Mouse (Mus musculus): ENCODE measurements around the gene Phactr1. TPM values are rescaled to one million over a fixed set of nuclear protein-coding genes. Genes with fewer than 3 reads are reported as not detected.
A peak's percentile ranks its signal among the peaks of the same experiment; 100 is the strongest.

Gene Phactr1
- total RNA-seq, 2 experiments from 2014 or later: 0.04 TPM; not detected in 1

DNA sequence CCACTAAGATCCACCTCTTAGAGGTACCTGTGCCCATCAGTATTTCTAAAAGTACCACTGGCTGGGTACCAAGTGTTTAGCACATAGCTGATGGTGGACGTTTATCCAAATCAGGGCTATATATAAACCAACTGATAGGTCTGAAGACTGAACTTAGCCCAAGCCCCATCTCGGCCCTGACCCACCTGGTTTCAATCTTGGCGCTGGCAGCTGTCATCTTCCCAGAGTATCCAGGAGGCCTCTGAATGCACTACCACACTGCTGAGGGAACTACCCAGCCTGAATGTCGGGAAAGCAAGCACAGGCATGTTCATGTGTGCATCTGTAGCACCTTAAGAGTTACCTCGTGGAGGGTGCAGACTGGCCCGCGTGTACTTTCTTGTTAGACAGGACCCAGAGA is 422.5 kb downstream of the Phactr1 start:
- no peak for ATAC-seq (ENCODE audit: poor library complexity, severe bottlenecking)

DNA sequence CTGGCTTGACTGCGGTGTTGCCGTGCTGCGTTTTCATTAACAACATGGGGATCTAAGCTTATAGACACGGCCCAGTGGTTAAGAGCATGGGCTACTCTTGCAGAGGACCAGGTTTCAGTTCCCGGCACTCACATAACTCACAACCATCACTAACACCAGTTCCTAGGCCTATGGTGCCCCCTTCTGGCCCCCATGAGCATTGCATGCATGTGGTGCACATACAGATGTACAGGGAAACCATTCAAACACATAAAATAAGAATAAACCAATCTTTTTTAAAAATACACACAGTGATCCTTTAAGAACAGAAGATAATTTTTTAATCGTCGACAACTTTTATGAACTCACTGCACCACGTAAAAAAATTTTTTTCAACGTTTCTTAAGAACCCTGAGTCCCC is 424.1 kb downstream of the Phactr1 start:
- no peak for ATAC-seq (ENCODE audit: poor library complexity, severe bottlenecking)

DNA sequence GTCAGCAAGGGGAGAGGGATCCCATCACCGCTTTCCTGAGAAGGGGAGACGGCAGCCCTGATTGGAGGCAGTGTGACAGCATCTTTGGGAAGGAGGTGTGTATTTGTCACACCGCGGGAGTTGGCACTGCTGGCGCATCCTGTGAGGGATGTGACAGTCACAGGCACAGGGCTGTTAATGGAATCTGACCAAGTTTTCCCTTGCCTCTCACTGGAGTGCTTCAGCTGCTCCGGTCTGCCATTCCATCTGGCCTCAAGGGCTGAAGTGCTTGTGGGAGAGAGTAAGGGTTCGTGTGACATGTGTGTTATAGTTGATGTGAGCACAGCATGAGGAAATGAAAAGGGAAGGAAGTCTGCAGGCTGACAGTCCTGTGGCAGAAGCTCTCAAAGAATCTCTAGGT is 431.9 kb downstream of the Phactr1 start:
- 0 out of 2 replicates have a peak, but pooled peaks have one; percentile 38 for ATAC-seq (ENCODE audit: poor library complexity, severe bottlenecking)

DNA sequence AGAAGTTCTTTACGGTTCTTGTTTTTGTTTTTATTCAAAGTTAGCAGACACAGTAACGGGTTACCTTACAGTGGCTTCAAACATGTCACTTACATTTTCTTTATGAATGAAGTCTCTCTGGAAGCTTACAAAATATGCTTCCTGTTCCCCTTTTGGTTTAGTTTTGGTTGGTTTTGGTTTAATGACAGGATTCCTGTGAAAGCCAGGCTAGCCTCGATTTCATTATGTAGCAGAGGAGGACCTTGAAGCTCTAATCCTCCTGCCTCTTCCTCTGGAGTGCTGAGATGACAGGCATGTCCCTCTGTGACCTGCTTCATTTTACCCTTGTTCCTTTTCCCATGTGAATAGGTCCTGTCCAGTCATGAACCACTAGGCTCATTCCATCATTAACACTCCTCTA is 432.3 kb downstream of the Phactr1 start:
- no peak for ATAC-seq (ENCODE audit: poor library complexity, severe bottlenecking)

DNA sequence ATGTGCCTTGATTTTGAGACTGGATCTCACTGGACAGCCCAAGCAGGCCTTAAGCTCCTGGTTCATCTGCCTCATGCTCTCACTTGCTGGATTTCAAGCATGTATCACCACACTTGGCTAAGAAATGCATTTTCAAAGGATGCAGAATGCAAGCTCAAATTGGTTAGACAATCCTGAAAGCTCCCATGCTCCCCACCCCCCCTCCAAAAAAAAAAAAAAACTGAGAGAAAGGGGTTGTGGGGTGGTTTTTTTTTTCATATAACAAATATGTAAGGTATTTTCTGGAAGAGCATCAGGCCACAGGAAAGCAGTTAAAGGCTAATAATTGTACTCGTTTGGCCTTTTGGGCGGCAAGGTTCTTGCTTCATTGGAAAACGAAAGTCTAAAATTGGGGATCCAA is 432.7 kb downstream of the Phactr1 start:
- no peak for ATAC-seq (ENCODE audit: poor library complexity, severe bottlenecking)

DNA sequence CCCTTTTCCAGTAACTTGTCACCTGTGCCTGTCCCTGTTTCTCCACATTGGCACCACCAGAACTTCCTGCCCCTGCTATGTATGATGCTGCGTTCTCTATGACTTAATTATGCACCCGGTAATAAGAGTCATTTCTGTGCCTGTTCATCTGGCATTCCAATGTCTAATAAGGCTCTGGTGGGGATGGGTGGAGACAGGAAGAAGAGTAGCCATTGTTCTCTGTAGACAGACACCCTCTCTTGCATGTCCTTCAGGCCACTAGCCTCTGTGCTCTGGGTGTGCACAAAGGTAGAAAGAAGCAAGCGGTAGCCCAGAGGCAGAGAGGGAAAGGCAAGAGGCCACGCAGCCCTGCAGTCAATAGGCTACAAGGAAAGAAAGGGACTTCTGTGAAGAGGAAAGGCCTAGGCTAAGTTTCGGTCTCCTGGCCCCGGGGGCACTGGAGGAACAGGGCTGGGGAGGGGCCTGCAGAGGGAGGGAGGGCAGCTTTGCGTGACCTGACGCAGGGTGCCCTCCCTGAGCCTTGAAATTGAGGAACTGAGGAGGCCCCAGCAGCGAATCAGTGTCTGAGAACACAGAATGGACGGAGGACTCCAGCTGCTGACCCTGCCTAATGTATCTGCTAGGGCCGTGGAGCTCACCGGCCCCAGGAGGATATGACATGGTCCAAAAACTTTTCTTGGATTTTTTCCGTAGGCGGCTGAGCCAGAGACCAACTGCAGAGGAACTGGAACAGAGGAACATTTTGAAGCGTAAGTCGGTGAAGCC is 442.1 kb downstream of the Phactr1 start:
- peak; percentile 63 for ATAC-seq (ENCODE audit: poor library complexity, severe bottlenecking)

DNA sequence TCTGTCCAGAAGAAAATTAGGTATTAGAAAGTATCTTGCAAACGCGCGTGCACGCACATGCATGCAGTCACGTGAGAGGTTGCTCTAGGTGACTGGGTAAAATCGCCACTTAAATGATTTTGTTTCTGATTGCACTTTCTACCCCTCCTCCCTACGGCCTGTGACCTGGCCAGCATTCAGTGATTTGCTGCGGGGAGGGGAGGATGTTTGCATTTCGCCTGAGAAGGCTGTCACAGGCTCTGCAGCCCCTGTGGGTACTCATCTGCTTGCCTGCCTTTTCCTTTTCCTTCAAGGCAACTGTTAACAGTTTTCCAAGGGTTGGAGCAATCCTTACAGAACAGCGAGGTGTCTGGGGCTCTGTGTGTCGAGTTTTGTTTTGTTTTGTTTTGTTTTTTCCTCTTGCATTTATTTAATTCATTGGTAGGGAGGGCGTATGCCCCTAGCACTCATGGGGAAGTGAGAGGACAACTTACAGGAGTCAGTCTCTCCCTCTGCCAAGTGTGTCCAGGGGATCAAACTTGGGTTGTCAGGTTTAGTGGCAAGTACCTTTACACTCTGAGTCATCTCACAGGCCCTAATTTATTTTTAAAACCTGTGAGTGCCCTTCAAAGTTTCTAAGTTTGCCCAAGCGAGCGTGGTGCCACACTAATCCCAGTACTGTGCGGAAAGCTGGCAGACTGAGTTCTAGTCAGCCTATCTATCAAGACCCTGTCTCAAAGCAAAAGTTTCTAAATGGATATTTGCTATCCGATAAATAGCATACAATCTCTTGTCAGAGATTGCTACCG is 443.7 kb downstream of the Phactr1 start:
- ATAC-seq (ENCODE audit: poor library complexity, severe bottlenecking): no peak

DNA sequence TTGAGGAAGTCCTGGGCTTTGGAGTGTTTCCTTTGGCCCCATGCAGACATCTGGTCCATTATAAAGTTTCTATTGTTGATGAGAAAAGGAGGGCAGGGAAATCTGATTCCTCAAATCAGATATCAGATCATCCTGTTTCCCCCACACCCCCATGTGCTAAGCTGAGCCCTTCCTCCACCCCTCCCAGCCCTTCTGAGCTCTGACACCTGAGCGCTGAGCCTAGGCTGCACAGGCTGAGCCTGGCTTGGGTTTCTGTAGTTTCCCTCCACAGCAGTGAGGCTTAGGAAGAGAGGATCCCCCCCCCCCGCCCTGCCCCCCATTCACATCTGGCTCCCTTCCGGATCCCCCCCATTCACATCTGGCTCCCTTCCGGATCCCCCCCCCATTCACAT is 444.3 kb downstream of the Phactr1 start:
- no peak for ATAC-seq (ENCODE audit: poor library complexity, severe bottlenecking)

DNA sequence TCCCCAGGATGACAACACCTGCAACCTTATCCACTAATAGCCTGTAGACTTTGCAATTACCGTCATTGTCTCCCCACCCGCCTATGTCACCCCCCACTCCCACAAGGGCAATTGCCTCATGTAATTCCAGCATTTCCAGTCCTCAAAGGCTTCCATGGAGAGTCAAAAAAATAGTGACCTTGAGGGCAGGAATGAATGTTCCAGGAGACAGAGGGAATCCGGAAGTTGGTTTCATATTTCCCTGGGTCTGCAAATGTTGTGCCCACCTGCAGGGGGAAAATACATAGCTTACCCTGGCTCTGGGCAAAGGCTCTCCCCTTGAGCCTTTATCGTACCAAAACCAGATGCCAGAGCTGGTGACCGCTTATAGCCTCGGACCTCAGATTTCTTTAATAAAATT is 449.7 kb downstream of the Phactr1 start:
- no peak for ATAC-seq (ENCODE audit: poor library complexity, severe bottlenecking)

DNA sequence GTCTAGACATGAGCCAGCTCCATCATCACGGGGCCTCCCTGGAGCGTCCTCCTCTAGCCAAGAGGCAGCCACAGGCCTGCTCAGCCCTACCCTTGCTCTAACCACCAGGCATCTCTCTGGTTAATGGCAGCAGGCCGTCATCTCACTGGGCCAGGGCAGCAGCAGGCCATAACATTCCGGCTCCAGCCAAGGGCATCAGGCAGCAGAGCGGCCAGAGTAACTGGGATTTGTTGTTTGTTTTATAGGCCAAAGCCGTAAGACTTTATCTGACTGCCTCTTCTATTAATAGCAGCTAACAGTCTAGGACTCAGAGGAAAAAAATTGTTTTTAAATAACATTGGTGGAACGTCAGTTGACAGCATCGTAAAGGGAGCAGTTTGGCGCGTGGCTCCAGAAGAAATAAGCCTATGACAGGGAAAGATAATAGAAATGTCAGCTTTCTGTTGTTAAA is 451.3 kb downstream of the Phactr1 start:
- no peak for ATAC-seq (ENCODE audit: poor library complexity, severe bottlenecking)

DNA sequence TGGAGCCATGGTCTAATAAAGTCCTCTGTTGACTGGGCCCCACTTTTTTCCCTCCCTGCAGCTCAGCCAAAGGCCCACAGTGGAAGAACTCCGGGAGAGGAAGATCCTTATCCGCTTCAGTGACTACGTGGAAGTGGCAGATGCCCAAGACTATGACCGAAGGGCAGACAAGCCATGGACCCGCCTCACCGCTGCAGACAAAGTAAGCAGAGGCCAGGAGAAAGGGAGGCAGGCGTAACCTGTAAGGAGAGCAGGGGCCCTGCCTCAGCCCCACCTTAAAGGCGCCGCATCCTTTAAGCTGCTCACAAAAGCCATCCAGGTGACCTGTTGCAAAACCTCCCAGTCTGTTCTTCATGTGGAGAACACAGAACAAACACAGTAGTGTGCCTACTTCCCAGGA is 452.4 kb downstream of the Phactr1 start:
- no peak for ATAC-seq (ENCODE audit: poor library complexity, severe bottlenecking)

DNA sequence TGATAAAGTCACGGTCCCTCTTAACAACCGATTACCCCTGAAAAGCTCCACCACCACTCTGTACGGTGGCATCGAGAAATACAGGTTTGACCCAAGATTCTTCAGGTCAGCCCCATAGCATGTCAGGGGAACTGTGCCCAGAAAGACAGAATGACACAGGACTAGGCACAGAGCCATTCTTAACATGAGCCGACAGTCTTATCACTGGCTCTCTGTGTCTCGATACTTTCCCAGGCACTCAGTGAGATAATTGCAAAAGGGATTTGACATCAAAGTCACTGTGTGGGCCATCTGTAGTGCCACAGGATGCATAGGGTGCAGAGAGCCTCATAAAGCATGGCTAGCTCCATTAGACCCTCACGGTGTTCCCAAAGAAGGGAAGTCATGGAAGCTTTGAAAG is 453.0 kb downstream of the Phactr1 start:
- no peak for ATAC-seq (ENCODE audit: poor library complexity, severe bottlenecking)

DNA sequence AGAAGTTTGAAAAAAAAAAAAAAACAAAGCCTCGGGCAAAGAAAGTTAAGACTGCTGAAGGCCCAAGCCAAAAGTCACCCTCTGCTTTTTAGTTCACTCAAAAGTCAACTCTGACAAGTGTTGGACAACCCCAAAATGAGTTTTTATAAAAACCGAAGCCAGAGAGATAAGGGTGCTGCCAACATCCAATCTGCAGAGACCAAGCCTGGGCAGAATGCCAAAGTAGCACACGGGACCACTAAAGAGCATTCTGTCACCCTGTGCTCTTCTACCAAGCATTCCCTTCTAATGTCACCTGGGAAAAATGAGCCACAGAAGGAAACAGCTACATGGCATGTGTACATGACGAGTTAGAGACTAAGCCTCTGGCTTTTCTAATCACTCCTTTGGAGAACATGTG is 454.0 kb downstream of the Phactr1 start:
- no peak for ATAC-seq (ENCODE audit: poor library complexity, severe bottlenecking)

DNA sequence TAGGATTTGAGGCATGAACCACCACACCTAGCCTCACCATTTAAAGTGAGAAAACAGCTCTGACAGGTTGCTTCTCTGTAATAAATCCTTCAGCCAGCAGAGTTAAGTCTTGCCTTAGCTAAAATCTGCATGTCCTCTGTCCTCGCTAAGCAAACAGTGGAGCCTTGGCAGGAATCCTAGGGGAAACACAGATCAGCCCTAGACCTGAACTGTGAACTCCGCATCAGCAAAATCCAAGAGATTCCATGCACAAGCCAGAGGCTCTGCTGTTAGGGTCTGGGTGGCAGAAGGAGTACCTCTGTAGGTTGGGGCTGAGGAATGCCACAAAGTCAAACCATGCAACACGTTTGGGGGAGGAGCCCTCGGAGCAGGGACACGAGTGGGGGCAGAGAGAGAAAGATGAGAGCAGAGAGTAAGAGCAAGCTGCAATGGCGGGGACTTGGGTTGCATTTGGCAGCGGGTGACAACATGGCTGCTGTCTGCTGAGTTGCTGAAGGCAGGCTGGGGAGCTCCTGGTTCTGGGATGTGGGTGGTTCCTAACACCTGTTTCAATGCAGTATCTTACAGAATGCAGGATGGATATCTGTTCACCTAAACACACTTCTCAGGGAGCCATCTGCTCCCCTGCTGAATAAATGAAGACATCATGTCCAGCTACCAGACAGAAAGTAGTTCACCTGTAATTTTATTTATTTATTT is 464.4 kb downstream of the Phactr1 start:
- no peak for ATAC-seq (ENCODE audit: poor library complexity, severe bottlenecking)

DNA sequence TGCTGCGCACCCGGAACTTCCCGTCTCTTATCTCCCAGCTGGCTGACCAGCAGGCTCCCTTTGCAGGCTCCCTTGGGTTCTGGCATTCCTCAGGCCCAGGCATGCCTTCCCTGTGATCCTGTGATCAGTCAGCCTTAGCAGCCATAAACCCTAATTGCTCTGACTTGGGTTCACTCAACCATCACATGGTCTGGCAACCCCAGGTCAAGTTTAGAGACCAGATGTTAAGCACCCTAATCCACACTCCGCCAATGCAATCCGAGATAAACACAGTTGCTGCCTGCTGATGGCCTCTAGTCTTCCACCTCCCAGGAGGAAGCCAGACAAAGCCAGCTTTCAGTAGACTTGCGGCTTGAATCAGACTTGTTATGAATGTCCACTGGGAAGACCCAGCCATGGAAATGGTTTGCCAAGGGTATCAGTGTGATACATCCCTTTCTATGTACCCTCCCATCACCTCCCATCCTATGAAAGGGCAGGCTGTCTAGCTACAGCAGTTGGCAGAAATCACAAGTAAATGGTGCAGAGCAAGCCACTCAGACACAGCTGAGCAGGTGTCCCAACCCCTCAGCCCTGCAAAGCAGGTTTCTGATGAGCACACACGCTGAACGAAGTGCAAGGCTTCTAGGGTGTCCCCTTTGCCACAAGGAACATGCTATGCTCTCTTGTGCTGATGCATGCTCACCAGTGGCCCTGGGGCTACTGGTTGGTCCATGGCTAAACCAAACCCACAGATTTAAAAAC is 466.3 kb downstream of the Phactr1 start:
- ATAC-seq (ENCODE audit: poor library complexity, severe bottlenecking): no peak

DNA sequence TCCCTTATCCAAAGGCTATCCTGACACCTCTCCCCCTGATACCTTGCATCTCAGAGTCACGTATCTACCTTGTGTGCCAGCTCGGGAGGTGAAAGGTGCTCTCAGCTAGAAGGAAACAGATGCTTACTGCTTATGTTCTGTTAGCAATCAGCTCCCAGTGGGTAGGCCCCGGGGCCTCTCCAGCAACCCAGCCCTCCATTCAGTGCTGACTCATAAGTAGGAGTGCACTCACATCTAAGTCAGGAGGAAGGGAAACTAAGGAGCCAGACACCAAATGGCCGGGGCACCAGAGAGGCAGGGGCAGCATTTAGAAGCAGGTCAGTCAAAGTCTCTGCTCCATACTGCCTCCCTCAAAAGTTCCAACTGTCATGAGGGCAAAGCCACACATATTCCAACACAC is 468.3 kb downstream of the Phactr1 start:
- peak; percentile 60; the same call in 1 of the 2 replicates for ATAC-seq (ENCODE audit: poor library complexity, severe bottlenecking)

DNA sequence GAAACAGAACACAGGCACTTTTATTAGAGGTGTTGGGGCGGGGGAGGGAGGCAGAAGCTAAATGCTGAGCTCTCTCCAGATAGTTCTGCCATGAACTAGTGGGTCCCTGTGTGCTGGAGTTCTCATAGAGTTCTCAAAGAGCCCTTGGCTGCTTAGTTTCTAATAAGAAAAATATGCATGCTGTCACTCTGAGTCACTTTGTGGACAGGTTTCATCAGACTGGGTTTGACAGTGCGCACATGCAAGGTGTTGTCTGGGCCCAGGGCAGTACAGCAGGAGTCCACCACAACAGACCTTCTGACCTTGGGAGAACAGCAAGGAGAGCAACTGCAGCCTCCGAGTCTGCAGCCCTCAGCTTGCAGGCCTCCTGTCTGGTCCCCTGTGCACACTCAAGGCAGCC is 469.2 kb downstream of the Phactr1 start:
- no peak for ATAC-seq (ENCODE audit: poor library complexity, severe bottlenecking)

DNA sequence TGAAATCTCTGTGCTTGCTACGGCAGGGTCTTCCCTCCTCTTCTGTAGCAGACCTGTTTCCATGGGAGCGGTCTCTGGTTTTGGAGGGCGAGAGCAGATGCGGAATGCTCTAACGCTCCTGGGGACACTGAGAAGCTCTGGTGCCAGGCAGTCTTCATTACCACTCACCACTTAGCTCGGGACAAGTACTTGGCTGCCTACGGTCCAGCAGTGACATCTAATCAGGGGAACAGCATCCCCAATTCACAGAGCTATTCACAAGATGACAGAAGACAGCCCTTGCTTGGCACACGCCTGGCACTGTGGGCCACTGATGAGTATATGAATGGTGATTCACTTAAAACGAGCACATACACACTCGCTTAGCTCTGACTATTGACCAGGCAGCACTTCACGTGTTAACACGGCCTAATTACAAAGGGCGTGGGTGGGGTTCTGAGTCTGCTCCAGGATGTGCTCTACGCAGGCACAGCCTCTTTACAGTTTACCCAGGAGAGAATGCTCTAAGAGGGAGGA is 471.6 kb downstream of the Phactr1 start:
- no peak for ATAC-seq (ENCODE audit: poor library complexity, severe bottlenecking)

DNA sequence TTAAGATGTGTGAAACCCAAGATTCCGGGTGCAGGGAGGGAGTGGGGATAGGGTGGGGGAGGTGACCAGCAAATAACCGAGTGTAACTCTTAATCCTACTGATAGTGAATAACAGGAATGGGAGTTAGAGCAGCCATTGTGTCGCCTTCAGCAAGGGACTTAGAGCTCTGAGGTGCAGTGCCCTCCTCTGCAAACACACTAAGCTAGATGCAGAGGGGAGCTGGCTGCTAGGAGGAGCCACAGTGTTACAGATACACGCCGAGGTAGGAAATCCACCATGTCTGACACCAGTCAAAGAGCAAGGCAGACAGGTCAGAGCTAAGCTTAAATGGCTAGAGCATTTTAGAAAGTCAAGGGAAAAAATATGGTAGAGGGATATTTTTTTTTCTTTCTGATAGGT is 476.9 kb downstream of the Phactr1 start:
- ATAC-seq (ENCODE audit: poor library complexity, severe bottlenecking): no peak

DNA sequence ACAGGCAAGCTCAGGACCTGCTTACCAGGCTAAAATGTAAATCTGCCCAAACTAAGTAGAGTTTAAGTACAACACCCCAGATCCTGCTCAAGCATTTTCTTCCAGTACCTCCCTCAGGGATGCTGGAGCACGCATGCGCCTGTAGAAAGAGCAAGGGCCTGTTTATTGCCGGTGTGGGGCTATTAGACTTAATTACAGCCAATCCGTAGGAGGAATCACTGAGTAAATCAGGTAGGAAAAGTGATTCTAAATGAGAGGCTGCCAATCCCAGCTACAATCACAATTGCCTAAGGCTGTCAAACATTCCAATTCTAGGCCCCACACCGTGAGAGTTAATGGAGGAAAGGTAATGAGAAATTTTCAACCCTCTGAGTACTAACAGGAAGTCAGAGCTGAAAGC is 477.9 kb downstream of the Phactr1 start:
- ATAC-seq (ENCODE audit: poor library complexity, severe bottlenecking): no peak

DNA sequence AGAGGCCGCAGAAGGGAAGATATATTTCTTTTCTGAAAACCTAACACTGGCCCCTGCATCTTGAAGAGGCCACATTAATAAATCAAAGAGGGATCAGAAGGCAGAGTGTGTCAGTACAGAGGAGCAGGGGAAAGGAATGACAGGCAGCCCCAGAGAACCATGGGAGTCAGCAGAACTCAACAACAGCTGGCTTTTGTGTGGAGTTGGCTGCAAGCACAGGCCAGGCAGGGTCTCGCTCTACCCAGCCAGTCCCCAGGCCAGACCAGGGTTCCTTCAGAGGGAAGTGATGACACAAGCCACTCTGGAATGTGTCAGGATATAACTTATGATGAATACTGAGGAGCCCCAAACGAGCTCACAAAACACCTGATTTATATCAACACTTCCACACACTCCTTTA is 479.0 kb downstream of the Phactr1 start:
- ATAC-seq (ENCODE audit: poor library complexity, severe bottlenecking): no peak
